In the genomic region with DNA sequence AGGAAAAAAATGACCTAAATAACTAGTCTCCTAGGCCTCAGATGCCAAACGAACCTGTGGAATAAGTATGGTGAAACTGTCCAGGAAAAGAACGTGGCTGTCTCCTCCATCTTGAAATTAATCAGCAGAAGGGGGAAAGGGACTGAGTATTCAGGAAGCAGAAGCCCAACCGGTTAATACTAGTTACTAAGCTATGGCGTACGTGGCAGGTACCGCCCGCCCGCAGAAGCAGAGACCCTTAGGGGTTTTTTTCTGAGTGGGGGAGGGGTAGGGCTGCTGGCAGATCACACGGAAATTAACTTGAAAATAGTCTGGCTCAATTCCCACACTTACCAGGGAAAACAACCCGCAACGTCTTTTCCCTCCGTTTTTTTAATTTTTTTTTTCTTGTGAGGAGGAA, we compare ENCODE assay signal across 8 mouse cellular contexts. TPM values are rescaled to one million over a fixed set of nuclear protein-coding genes. Genes with fewer than 3 reads are reported as not detected.
DNase-seq lines count a peak whose midpoint lies in the region; ATAC-seq lines count a peak whose summit lies in the region.

No protein-coding gene starts in this region.

- H3K4me3 ChIP-seq in hindbrain, embryonic 15.5 days: peak overlapping the region; percentile 69
- H3K4me3 ChIP-seq in liver, embryonic 11.5 days (ENCODE audit: low read depth, low read length): peak overlapping the region; percentile 75
- peak overlapping the region; percentile 74 for H3K4me3 ChIP-seq in neural tube, embryonic 11.5 days (ENCODE audit: low read depth, low read length)

- H3K27me3 ChIP-seq in hindbrain, embryonic 15.5 days: peaks cover 9% of the 10 kb centered on the region; the same call in 1 of the 2 replicates
- peaks cover 3% of the 10 kb centered on the region for H3K27me3 ChIP-seq in liver, embryonic 11.5 days (replicated peaks; ENCODE audit: control insufficient read depth, insufficient read depth, low read length)
- H3K27me3 ChIP-seq in neural tube, embryonic 11.5 days (ENCODE audit: control insufficient read depth, insufficient read depth, low read length): no peaks in the 10 kb centered on the region

- peak; percentile 25 for DNase-seq in adrenal gland, postnatal 10 days
- DNase-seq in adrenal gland, postnatal 25 days: no peak
- DNase-seq in NIH3T3 (ENCODE audit: low read depth): peak; percentile 70
- peak; percentile 37 for DNase-seq in liver, embryonic 11.5 days (ENCODE audit: low spot score)
- DNase-seq in neural tube, embryonic 11.5 days (ENCODE audit: low spot score): peak; percentile 40

- no peaks in the 10 kb centered on the region for H3K4me1 ChIP-seq in hindbrain, embryonic 15.5 days (replicated peaks)
- H3K4me1 ChIP-seq in liver, embryonic 11.5 days (replicated peaks; ENCODE audit: control insufficient read depth, insufficient read depth, low read length): no peaks in the 10 kb centered on the region
- no peaks in the 10 kb centered on the region for H3K4me1 ChIP-seq in neural tube, embryonic 11.5 days (ENCODE audit: control insufficient read depth, insufficient read depth, low read length)

- peak overlapping the region; percentile 71 for H3K9ac ChIP-seq in hindbrain, embryonic 15.5 days
- H3K9ac ChIP-seq in liver, embryonic 11.5 days (ENCODE audit: low read depth, low read length): peak overlapping the region; percentile 86
- peak overlapping the region; percentile 90 for H3K9ac ChIP-seq in neural tube, embryonic 11.5 days (ENCODE audit: low read length)

- H3K4me2 ChIP-seq in hindbrain, embryonic 15.5 days: peak overlapping the region; percentile 58
- H3K4me2 ChIP-seq in liver, embryonic 11.5 days: peak overlapping the region; percentile 56
- peak overlapping the region; percentile 41 for H3K4me2 ChIP-seq in neural tube, embryonic 11.5 days (ENCODE audit: low read depth)

- H3K36me3 ChIP-seq in hindbrain, embryonic 15.5 days: no peaks in the 10 kb centered on the region
- no peaks in the 10 kb centered on the region; the same call in 1 of the 2 replicates for H3K36me3 ChIP-seq in liver, embryonic 11.5 days (ENCODE audit: control insufficient read depth, insufficient read depth, low read length)
- H3K36me3 ChIP-seq in neural tube, embryonic 11.5 days (ENCODE audit: control insufficient read depth, insufficient read depth, low read length): no peaks in the 10 kb centered on the region

- peak; percentile 30; the same call in 1 of the 2 replicates for ATAC-seq in erythroblast, adult 5-6 weeks (replicated peaks; ENCODE audit: low FRiP score, poor library complexity, severe bottlenecking)
- no peak for ATAC-seq in hindbrain, embryonic 15.5 days (ENCODE audit: low FRiP score, low read depth)
- no peak for ATAC-seq in liver, embryonic 11.5 days (replicated peaks; ENCODE audit: low FRiP score)
- no peak for ATAC-seq in neural tube, embryonic 11.5 days (ENCODE audit: insufficient read depth, low FRiP score, low TSS enrichment)
- no peak for ATAC-seq in frontal cortex, adult (ENCODE audit: low TSS enrichment)

- 23% methylated on average over 12 of the region's 12 CpGs for WGBS in hindbrain, embryonic 15.5 days
- WGBS in liver, embryonic 11.5 days: 20% methylated on average over 12 of the region's 12 CpGs
- 21% methylated on average over 12 of the region's 12 CpGs for WGBS in neural tube, embryonic 11.5 days

- no peaks in the 10 kb centered on the region for H3K9me3 ChIP-seq in hindbrain, embryonic 15.5 days
- no peaks in the 10 kb centered on the region for H3K9me3 ChIP-seq in liver, embryonic 11.5 days (ENCODE audit: control insufficient read depth, low read length)
- no peaks in the 10 kb centered on the region for H3K9me3 ChIP-seq in neural tube, embryonic 11.5 days (ENCODE audit: control insufficient read depth, low read length)

- H3K27ac ChIP-seq in hindbrain, embryonic 15.5 days (replicated peaks): peak overlapping the region; percentile 86
- peak overlapping the region; percentile 90 for H3K27ac ChIP-seq in liver, embryonic 11.5 days (ENCODE audit: low read depth, low read length)
- no peak overlapping the region for H3K27ac ChIP-seq in neural tube, embryonic 11.5 days (ENCODE audit: low read depth, low read length)

RNA-seq across cellular contexts. Expression of gene Rlim, which starts 1.0 kb away (rescaled TPM):
- total RNA-seq in adrenal gland, postnatal 10 days (2021): 10 to 100 TPM; 49.3 to 54.0 TPM
- total RNA-seq in adrenal gland, postnatal 25 days (2021): 58.8 and 60.7 TPM in 2 replicates
- 15.4 and 15.9 TPM in 2 replicates for total RNA-seq in erythroblast, adult 5-6 weeks (2015; ENCODE audit: low replicate concordance)
- total RNA-seq in erythroblast, adult 5-6 weeks (2017; ENCODE audit: low replicate concordance): 27.4 and 31.5 TPM in 2 replicates
- polyA plus RNA-seq in hindbrain, embryonic 15.5 days (2015; fragmentation: Nextera tagmentation; extraction: Ambion mirVana): 24.9 and 25.7 TPM in 2 replicates
- polyA plus RNA-seq in liver, embryonic 11.5 days (2014; fragmentation: Nextera tagmentation; extraction: Ambion mirVana): 37.7 and 38.7 TPM in 2 replicates
- polyA plus RNA-seq in neural tube, embryonic 11.5 days (2014; fragmentation: Nextera tagmentation; extraction: Ambion mirVana): 45.9 and 46.4 TPM in 2 replicates
